Mouse (Mus musculus): ENCODE data around the gene Cap2.

Gene Cap2

DNA sequence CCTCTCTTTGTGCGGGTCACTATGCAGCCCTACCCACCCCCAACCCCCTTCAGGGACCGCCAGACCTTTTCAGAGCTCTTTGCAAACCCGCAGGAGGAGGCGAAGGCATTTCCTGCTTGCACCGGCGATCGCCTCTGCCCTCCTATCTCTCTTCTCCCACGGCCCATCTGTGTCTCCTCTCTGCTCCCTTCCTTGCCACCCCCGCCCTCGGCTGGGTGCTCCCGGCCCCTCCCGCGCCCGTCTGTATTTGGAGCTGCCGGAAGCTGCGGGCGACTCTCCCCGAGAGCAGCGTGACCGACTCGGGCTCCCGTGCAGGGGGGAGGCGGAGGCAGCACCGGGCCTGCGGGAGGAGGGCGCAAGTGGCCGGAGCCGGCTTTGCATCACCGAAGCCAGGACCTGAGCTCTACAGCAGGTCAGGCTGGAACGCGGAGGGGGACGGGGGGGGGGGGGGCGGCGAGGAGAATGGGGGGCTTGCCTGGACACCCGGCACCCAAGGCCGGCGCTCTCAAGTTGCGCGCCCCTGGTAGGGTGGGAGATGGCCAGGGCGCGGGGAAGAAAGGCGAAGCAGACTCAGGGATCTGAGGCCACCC, at the start of gene Cap2:
Gene Cap2, plus strand, starts transcription at position 49 of the 590 bp plus-strand sequence.
- peak; percentile 70 for DNase-seq (ENCODE audit: low read depth)

DNA sequence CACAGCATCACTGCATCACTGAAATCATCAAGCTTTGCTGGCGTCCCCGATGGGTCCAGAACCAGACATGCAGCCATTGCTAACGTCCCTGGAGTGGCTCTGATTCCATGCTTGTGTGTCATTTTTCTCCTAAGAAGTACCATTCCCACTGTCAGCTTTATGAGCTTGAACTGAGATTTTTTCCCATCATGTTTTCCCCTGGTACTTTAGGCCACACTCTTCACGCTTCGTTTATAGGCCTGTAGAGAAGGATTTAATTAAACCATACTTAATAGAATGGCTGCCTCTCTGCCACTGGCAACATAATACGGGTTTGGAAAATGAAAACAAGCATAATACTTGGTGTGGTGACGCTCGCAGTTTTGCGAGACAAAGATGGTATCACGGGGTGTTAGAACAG, 42.1 kb upstream of the Cap2 start:
- no peak for DNase-seq (ENCODE audit: low read depth)

DNA sequence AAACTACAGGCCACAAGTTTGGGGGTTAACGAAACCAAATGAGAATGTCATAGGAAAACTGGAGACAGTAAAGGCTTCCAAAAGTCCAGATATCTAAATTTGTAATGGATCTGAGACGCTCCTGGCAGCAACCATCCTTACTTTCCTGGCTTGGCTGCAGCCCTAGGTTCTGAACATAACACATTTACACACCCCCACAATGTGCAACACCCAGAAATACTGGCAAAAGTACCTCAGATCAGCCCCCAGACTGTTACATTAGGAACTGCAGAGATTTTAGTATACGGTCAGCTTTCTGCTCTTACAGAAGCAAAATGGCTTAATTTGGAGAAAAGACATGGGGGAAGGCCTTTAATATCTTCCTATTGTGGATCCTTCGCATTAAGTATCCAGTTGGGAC, 39.4 kb upstream of the Cap2 start:
- DNase-seq (ENCODE audit: low read depth): no peak

DNA sequence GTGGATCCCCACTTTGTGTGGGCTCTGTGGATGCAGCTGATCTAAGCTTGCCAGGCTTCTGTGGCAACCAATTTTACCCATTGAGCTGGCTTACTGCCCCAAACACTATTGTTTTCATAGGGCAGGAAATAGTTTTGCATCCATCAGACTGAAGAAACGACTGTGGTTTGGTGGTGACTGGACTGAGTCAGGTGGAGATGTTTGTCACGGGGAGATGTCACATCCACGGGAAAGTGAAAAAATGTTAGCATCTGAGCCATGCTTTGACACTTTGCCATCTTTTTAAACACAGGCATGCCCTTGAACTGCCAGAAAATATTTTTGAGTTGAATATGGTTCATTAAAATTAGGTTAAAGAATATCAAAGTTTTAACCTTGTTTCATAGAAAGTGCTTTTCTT, 37.9 kb upstream of the Cap2 start:
- DNase-seq (ENCODE audit: low read depth): no peak

DNA sequence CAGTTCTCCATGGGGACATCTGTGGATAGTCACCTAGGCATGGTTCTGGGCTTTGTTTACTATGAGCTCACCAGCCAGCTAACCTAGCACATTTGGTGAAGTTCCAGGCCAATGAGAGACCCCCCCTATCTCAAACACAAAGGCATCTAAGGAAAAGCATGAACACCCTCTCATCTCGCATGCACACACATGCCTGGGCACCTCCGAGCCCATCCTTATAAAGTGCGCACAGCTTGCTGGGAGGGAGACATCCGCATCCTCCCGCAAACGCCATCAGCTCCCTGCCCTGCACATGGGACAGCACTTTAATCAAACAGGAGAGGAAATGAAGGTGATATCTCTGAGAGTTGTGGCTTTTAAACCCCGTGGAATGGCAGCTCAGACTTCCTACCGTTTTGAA, 33.4 kb upstream of the Cap2 start:
- no peak for DNase-seq (ENCODE audit: low read depth)

DNA sequence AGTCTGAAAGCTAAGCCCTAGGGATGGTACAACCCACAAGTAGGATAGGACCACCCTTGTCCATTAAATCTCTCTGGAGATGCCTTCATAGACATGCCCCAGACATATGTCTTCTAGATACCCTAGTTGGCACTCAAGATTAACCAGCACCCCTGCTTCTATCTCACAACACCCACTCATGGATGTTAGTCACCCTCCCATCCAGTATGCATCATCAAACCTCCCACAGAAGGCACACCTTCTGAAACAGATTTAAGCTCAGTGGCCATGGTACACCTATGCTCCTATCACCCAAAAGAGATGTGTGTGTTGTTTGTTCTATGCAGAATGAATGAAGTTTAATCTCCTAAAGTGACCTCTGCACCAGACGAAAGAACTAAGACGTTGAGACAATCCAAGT, 32.1 kb upstream of the Cap2 start:
- DNase-seq (ENCODE audit: low read depth): no peak

DNA sequence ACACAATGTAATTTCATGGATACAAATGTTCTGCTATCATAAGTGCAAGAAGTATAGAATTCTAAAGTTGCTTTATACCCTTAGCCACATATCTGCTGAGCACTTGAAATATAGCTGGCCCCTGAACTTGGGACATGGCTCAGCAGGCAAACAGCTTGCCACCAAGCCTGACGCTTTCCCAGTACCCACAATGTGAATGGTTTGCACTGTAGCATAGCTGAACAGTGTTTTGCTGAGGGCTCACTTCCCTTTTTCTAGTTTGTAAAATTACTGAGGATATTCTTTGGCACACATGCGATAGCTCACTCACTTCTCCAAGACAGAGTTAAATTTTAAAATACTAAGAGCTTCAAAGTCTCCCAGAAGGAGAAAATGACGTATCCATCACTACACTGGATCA, 20.4 kb upstream of the Cap2 start:
- no peak for DNase-seq (ENCODE audit: low read depth)

DNA sequence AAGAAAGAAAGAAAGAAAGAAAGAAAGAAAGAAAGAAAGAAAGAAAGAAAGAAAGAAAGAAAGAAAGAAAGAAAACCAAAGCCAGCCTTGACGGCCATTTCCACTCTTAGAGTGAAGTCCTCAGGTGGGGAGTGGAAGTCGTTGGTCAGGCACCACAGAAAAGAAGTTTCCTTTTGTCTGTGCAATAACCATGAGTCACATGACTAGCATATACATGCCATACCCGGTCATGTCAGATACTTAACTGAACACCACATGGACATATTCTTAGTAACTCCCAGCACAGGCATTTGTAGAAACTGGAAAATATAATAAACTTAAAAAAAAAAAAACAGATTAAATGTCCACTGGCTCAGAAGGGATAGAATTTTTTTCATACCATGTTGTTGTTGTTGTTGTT, 16.0 kb upstream of the Cap2 start:
- no peak for DNase-seq (ENCODE audit: low read depth)

DNA sequence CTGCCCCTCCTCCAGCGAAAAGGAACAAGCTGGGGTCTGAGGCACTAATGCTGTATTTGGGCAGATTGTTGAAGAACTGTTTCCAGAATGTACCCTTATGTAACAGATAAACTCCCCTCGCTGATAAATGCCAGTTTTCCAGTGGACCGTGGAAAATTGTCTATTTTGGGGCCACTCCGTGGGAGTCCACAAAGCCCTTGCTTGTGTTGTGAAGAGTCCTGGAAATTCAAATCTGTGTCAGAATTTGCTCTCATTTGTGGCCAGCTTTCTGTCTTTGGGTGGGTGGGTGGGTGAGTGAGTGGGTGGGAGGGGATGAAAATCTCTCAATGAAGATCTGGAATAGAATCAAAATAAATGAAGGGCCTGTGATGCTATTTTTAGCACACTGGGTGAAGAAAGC, 13.5 kb upstream of the Cap2 start:
- no peak for DNase-seq (ENCODE audit: low read depth)

DNA sequence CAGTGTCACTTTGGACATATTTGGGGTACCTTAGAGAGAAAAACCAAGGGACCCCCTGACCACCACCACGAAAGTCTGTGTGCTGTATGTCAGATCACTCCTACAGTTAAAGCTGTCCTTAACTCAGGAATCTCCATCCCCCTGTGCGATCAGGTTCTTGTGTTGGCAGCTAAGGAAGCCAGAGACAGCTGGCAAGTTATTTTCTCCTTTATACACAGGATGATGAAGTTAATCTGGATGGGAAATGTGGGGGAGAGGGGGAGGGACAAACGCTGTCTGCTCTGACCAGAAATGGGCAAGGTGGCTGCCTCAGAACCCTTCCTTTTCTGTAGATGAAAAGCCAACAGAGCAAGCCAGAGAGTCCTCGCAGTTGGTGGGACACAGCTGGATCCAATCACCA, 11.0 kb upstream of the Cap2 start:
- DNase-seq (ENCODE audit: low read depth): no peak

DNA sequence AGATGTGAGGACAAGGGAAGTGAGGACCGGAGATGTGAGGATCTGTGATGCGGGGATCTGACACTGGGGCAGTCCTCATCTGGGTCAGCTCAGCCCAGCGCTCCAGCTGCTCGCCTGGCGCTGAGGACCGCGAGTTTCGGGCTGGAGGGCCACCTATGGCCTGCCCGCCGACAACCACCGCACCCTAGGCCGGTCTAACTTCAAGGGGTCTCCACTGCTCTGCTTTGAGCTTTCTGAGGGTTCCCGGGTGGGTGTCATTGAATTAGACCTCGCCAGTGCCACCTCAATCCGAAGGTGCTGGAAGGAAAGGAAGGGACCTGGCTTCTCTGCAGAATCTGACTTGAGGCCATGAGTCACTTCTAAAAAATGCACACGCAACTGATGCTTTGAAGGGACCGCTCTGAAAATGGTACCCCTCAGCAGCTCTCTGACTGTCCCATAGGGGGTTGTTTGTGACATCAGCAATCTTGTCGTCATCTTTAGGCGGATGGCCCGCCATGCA, 793 bp downstream of the Cap2 start:
- DNase-seq (ENCODE audit: low read depth): peak; percentile 41

DNA sequence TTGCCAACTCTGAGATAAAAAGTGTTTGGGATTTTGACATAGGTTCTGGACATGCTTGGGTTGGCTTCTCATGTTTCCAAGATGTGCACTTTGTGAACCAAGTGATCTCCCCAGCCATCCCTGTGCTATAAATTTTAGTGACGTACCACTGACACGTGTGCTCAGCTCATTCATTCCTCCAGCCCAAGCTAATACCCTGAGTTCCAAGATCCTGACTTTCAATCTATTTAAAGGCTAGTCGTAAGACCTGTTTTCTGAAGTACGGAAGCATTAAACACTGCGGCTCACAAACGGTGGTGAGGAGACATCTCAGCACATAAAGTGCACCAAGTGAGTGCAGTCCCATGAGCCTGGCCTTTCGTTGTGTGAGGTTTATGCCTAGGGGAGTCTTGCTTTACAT, 6.3 kb downstream of the Cap2 start:
- DNase-seq (ENCODE audit: low read depth): no peak

DNA sequence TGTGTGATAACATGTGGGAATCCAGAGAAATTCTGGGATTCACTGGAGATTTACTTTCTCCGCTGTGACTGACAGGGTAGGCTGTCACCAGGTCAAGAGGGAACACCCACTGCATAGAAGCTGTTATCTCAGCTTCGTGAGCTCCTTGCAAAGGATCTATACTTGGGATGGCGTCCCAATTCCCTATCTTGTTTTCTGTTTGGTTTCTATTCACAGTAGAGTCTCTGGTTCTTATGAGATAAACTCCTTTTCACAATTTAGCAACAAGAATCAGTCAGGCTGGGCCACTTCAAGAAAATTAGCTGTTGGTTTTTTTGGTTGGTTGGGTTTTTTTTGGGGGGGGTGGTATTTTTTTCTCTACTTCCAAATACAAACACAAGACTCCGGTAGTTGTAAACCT, 7.2 kb downstream of the Cap2 start:
- no peak for DNase-seq (ENCODE audit: low read depth)

DNA sequence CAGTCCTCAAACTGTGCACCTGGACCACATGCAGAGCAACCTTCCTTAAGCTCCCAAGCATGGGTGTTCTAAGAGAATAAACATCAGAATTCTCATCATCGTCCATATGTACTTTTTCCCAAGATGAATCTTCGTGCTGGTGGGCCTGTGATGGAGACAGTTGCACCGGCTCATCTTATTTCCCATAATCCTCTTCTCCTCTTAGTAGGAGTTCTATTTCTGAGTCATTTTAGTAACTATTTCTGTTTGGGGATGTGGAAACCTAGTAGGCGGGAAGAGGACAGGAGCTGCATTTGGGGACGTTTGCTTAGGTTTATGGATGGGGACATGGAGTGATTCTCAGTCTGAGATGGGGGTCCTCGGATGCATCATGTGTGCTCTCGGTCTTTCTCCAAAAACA, 8.8 kb downstream of the Cap2 start:
- no peak for DNase-seq (ENCODE audit: low read depth)

DNA sequence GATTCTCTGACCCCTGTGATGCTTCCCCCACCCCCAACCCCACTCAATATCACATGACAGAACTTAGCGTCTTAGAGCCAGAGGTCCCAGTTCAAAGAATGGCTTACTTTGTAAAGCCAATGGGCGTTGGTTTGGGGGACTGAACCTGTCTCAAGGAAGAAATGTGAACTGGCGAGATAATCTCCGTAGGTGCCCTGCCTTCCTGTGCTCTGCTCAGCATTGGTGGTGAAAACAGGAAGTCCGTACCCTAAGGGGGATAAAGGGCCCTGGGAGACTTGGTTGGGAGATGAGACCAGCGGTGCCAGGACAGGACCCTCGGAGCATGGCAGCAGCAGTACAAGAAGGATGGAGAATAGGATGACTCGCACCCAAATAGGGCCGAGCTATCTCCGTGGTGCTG, 12.8 kb downstream of the Cap2 start:
- DNase-seq (ENCODE audit: low read depth): no peak

DNA sequence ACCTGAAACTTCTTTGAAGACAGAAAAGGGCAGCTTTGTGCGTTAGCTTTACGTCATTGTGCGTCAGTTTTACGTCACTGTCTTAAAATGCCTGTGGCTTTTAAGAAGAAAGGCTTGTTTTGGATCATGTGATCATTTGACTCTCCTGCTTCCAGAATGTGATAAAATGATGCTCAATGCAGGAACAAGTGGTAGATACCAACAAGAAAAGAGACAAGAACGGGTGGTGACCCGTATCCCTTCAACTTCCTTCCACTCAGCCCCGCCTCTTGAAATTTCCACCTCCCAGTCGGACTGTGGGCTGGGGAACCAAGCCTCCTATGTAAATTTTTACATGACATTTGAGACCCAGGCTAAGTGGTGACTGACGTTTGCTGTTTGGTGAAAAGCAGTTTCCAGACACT, 13.5 kb downstream of the Cap2 start:
- DNase-seq (ENCODE audit: low read depth): no peak

DNA sequence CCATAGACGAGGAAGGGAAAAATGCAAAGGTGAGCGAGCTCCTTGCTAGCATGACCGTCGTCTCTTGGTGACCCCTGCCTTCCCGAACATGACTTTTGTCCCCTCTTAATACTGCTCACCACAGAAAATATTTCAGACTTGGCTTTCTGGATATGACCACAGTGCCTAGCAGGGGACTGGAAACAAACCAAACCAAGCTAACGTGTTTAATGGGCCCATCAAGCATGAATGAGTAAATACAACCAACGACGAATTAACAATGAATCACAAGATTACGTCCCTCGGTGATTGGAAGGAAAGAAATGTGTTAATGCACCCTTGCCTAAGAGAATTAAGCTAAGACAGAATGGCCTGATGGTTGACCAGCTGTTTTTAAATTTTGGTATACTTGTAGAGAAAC, 13.9 kb downstream of the Cap2 start:
- no peak for DNase-seq (ENCODE audit: low read depth)

DNA sequence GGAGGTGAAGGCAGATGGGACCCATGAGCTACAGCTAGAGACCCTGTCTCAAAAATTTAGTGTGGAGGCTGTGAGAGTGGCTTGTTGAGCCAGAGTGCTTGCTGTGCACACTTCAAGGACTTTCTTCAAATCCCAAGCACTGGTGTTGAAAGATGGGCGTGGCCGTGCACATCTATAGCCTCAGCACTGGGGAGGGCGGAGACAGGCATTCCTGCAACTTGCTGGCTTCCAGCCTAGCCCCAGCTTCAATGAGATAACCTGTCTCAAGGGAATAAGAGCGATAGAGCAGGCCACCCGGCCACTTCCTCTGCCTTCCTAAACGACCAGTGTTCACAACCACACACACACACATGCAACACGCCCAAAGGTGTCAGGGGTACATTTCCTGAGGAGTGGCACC, 14.5 kb downstream of the Cap2 start:
- no peak for DNase-seq (ENCODE audit: low read depth)

DNA sequence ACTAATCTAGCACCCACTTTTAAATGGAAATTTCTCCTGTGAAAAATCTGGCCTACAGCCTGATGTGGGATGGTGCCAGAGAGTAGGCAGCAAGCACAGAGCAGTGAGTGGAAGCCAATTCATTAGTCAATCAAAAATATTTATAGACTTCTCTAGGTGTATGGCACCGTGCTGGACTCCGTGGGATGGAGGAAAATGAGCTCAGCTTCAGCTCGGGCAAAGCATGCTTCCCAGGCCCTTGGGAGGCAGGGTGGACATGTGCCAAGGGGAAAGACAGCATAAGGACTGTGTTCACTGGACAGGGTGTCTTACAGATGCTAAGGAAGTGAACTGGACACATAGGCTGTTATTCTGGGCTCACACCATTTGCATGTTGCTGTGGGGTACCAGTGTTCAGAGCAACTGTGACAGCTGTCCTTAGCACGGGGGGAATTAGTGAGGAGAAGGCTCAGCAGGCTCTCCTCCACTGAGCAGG, 15.6 kb downstream of the Cap2 start:
- no peak for DNase-seq (ENCODE audit: low read depth)

DNA sequence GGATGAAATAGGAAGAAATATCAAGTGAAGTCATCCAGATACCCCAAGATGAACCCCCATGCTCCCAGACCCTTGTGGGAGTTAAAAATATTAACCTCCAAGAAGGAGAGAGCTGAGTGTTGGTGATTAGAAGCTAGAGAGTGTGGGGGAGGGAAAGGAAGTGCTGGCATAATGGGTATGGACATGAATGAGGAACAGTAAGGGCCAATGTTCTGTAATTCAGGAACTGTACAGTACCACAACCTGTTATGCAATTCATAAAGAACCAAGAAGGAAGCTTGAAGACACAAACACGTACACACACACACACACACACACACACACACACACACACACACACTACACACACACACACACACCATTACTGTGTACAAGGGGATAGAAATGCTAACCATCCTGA, 19.8 kb downstream of the Cap2 start:
- no peak for DNase-seq (ENCODE audit: low read depth)

DNA sequence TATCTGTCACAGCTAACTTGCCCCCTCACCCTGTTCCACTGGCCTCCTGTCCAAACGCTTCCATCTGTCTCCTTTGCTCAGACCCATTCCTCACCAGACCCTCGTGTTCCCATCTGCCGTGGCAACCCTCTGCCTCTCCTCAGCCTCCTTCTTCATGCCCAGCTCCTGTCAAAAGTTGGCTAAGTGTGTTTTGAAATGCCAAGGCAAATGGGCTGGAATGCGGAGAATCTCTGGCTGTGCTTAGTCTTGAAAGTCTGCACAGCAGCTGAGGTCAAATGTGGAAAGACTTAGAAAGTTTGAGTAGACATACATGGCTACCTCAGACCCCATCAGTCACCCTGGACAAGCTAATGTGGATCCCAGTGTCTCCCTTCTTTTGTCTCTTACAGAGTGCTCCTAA, 21.1 kb downstream of the Cap2 start:
- DNase-seq (ENCODE audit: low read depth): no peak

DNA sequence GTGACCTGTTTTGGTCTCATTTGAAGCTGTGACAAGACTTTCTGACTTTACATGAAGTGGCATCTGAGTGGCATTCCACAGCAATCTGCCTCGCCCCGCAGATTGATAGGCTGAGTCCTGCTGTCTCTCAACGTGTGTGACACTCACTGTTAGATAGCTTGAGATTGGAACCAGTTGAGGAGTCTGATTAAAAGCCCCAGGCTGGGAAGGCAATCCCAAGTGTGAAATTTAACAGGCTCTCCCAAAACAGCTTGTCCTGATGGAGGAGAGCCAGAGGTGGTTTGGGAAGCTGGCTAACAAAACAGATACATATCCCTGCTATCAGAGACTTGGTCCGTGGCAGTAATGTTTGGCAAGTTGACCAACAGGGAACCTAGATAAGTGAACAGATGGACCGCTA, 21.6 kb downstream of the Cap2 start:
- no peak for DNase-seq (ENCODE audit: low read depth)

DNA sequence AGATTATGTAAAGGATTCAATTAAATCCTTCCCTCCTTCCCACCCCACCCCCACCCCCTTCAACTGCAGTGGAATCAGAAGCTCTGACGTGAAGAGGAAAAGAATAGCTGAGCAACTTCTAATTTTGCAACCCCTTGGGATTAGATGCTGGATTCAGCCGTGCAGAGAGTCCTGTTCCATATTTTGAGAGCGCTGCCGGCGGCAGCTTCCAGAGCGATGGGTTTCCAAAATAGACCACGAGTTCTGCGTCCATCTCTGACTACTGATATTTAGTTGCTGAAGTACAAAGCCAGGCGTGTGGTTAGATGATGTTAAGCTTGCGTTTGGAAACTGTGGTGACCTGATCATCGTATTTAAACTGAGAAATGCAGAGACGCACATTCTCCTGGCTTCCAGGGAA, 22.1 kb downstream of the Cap2 start:
- DNase-seq (ENCODE audit: low read depth): no peak

Data from naive thymus-derived CD4-positive, alpha-beta T cell, adult 2 months (primary cell).